Mouse (Mus musculus): ENCODE measurements at regions not wholly inside any gene's neighbourhood (a gene's known extent, or its start where the extent isn't known, plus 50 kb on each side); places are given as distances from the start of the nearest gene placed in this dataset.
A peak's percentile ranks its signal among the peaks of the same experiment; 100 is the strongest.

GRCm38 (mm10) chr8:87209295-87209694, 263.1 kb downstream of the Cbln1 start:
- no peaks in the 10 kb centered on the region for H3K27me3 ChIP-seq (replicated peaks; ENCODE audit: control insufficient read depth, insufficient read depth, low read length)

GRCm38 (mm10) chr8:87208036-87208435, 264.4 kb downstream of the Cbln1 start:
- no peak overlapping the region for H3K4me3 ChIP-seq (ENCODE audit: low read depth, low read length)
- H3K4me2 ChIP-seq (ENCODE audit: low read depth, low read length): no peak overlapping the region
- H3K9ac ChIP-seq (ENCODE audit: low read depth, low read length): no peak overlapping the region
- no peaks in the 10 kb centered on the region for H3K27me3 ChIP-seq (replicated peaks; ENCODE audit: control insufficient read depth, insufficient read depth, low read length)
- H3K9me3 ChIP-seq (ENCODE audit: control insufficient read depth, low read length): no peaks in the 10 kb centered on the region
- H3K4me1 ChIP-seq (ENCODE audit: control insufficient read depth, insufficient read depth, low read length): no peaks in the 10 kb centered on the region; the same call in 1 of the 2 replicates
- DNase-seq (ENCODE audit: low spot score) (no peak), ATAC-seq (ENCODE audit: low read depth) (no peak)
- no peaks in the 10 kb centered on the region for H3K36me3 ChIP-seq (ENCODE audit: control insufficient read depth, insufficient read depth, low read length)
- H3K27ac ChIP-seq (replicated peaks; ENCODE audit: low read depth, low read length): no peak overlapping the region

More at GRCm38 (mm10) chr8:87209295-87209694, 263.1 kb downstream of the Cbln1 start:
- Histone ChIP-seq H3K9me3 (ENCODE audit: control insufficient read depth, low read length) (no peaks in the 10 kb centered on the region), H3K27ac (replicated peaks; ENCODE audit: low read depth, low read length) (no peak overlapping the region), H3K4me1 (ENCODE audit: control insufficient read depth, insufficient read depth, low read length) (no peaks in the 10 kb centered on the region; the same call in 1 of the 2 replicates), H3K9ac (ENCODE audit: low read depth, low read length) (no peak overlapping the region), H3K4me2 (ENCODE audit: low read depth, low read length) (no peak overlapping the region), H3K4me3 (ENCODE audit: low read depth, low read length) (no peak overlapping the region), H3K36me3 (ENCODE audit: control insufficient read depth, insufficient read depth, low read length) (no peaks in the 10 kb centered on the region)
- DNase-seq (ENCODE audit: low spot score) (no peak), ATAC-seq (ENCODE audit: low read depth) (no peak)
- 68% methylated on average over 1 of the region's 1 CpGs for WGBS

- H3K27ac ChIP-seq (replicated peaks; ENCODE audit: low read depth, low read length): no peak overlapping the region
- no peak overlapping the region for H3K9ac ChIP-seq (ENCODE audit: low read depth, low read length)
- no peaks in the 10 kb centered on the region for H3K36me3 ChIP-seq (ENCODE audit: control insufficient read depth, insufficient read depth, low read length)
- WGBS: 80% methylated on average over 7 of the region's 7 CpGs
- H3K4me1 ChIP-seq (ENCODE audit: control insufficient read depth, insufficient read depth, low read length): peaks cover 10% of the 10 kb centered on the region; the same call in 1 of the 2 replicates
- H3K27me3 ChIP-seq (replicated peaks; ENCODE audit: control insufficient read depth, insufficient read depth, low read length): no peaks in the 10 kb centered on the region
- ATAC-seq (ENCODE audit: low read depth) (no peak), DNase-seq (ENCODE audit: low spot score) (no peak)
- no peak overlapping the region for H3K4me3 ChIP-seq (ENCODE audit: low read depth, low read length)
- no peaks in the 10 kb centered on the region for H3K9me3 ChIP-seq (ENCODE audit: control insufficient read depth, low read length)
- H3K4me2 ChIP-seq (ENCODE audit: low read depth, low read length): no peak overlapping the region
Measured at GRCm38 (mm10) chr8:87202639-87203160, 269.7 kb downstream of the Cbln1 start.

GRCm38 (mm10) chr8:87199461-87200131, 272.8 kb downstream of the Cbln1 start:
- peaks cover 20% of the 10 kb centered on the region; the same call in 1 of the 2 replicates for H3K4me1 ChIP-seq (ENCODE audit: control insufficient read depth, insufficient read depth, low read length)
- peak; percentile 71 for DNase-seq (ENCODE audit: low spot score)
- H3K36me3 ChIP-seq (ENCODE audit: control insufficient read depth, insufficient read depth, low read length): no peaks in the 10 kb centered on the region
- no peak overlapping the region for H3K4me3 ChIP-seq (ENCODE audit: low read depth, low read length)
- WGBS: 5% methylated on average over 8 of the region's 8 CpGs
- H3K9me3 ChIP-seq (ENCODE audit: control insufficient read depth, low read length): no peaks in the 10 kb centered on the region
- H3K9ac ChIP-seq (ENCODE audit: low read depth, low read length): no peak overlapping the region
- peak; percentile 84 for ATAC-seq (ENCODE audit: low read depth)
- no peaks in the 10 kb centered on the region for H3K27me3 ChIP-seq (replicated peaks; ENCODE audit: control insufficient read depth, insufficient read depth, low read length)
- H3K4me2 ChIP-seq (ENCODE audit: low read depth, low read length): peak overlapping the region; percentile 25
- H3K27ac ChIP-seq (replicated peaks; ENCODE audit: low read depth, low read length): no peak overlapping the region

GRCm38 (mm10) chr8:87197867-87198536, 274.4 kb downstream of the Cbln1 start:
- no peak overlapping the region for H3K4me2 ChIP-seq (ENCODE audit: low read depth, low read length)
- H3K4me3 ChIP-seq (ENCODE audit: low read depth, low read length): no peak overlapping the region
- H3K27ac ChIP-seq (replicated peaks; ENCODE audit: low read depth, low read length): no peak overlapping the region
- WGBS: 48% methylated on average over 8 of the region's 8 CpGs
- H3K9ac ChIP-seq (ENCODE audit: low read depth, low read length): no peak overlapping the region
- DNase-seq (ENCODE audit: low spot score): no peak
- no peaks in the 10 kb centered on the region for H3K36me3 ChIP-seq (ENCODE audit: control insufficient read depth, insufficient read depth, low read length)
- H3K4me1 ChIP-seq (ENCODE audit: control insufficient read depth, insufficient read depth, low read length): peaks cover 20% of the 10 kb centered on the region; the same call in 1 of the 2 replicates
- ATAC-seq (ENCODE audit: low read depth): no peak
- no peaks in the 10 kb centered on the region for H3K9me3 ChIP-seq (ENCODE audit: control insufficient read depth, low read length)
- no peaks in the 10 kb centered on the region for H3K27me3 ChIP-seq (replicated peaks; ENCODE audit: control insufficient read depth, insufficient read depth, low read length)

GRCm38 (mm10) chr8:87197000-87197399, 275.4 kb downstream of the Cbln1 start:
- Histone ChIP-seq H3K4me1 (ENCODE audit: control insufficient read depth, insufficient read depth, low read length) (peaks cover 20% of the 10 kb centered on the region; the same call in 1 of the 2 replicates), H3K27ac (replicated peaks; ENCODE audit: low read depth, low read length) (no peak overlapping the region), H3K27me3 (replicated peaks; ENCODE audit: control insufficient read depth, insufficient read depth, low read length) (no peaks in the 10 kb centered on the region), H3K9ac (ENCODE audit: low read depth, low read length) (no peak overlapping the region), H3K4me3 (ENCODE audit: low read depth, low read length) (no peak overlapping the region), H3K9me3 (ENCODE audit: control insufficient read depth, low read length) (no peaks in the 10 kb centered on the region), H3K36me3 (ENCODE audit: control insufficient read depth, insufficient read depth, low read length) (no peaks in the 10 kb centered on the region), H3K4me2 (ENCODE audit: low read depth, low read length) (no peak overlapping the region)
- WGBS: 19% methylated on average over 5 of the region's 5 CpGs
- DNase-seq (ENCODE audit: low spot score): peak; percentile 56
- no peak for ATAC-seq (ENCODE audit: low read depth)

- no peaks in the 10 kb centered on the region for H3K36me3 ChIP-seq (ENCODE audit: control insufficient read depth, insufficient read depth, low read length)
- 65% methylated on average over 5 of the region's 5 CpGs for WGBS
- H3K9me3 ChIP-seq (ENCODE audit: control insufficient read depth, low read length): no peaks in the 10 kb centered on the region
- no peaks in the 10 kb centered on the region for H3K27me3 ChIP-seq (replicated peaks; ENCODE audit: control insufficient read depth, insufficient read depth, low read length)
- no peak for ATAC-seq (ENCODE audit: low read depth)
- H3K27ac ChIP-seq (replicated peaks; ENCODE audit: low read depth, low read length): no peak overlapping the region
- H3K4me3 ChIP-seq (ENCODE audit: low read depth, low read length): no peak overlapping the region
- H3K4me2 ChIP-seq (ENCODE audit: low read depth, low read length): no peak overlapping the region
- H3K9ac ChIP-seq (ENCODE audit: low read depth, low read length): no peak overlapping the region
- no peak for DNase-seq (ENCODE audit: low spot score)
- H3K4me1 ChIP-seq (ENCODE audit: control insufficient read depth, insufficient read depth, low read length): peaks cover 20% of the 10 kb centered on the region; the same call in 1 of the 2 replicates
Measured at GRCm38 (mm10) chr8:87196050-87196449, 276.4 kb downstream of the Cbln1 start.

- Histone ChIP-seq H3K9ac (ENCODE audit: low read depth, low read length) (no peak overlapping the region), H3K27me3 (replicated peaks; ENCODE audit: control insufficient read depth, insufficient read depth, low read length) (no peaks in the 10 kb centered on the region), H3K4me3 (ENCODE audit: low read depth, low read length) (no peak overlapping the region), H3K27ac (replicated peaks; ENCODE audit: low read depth, low read length) (no peak overlapping the region), H3K4me2 (ENCODE audit: low read depth, low read length) (no peak overlapping the region), H3K9me3 (ENCODE audit: control insufficient read depth, low read length) (peaks cover 6% of the 10 kb centered on the region; the same call in 1 of the 2 replicates), H3K4me1 (ENCODE audit: control insufficient read depth, insufficient read depth, low read length) (no peaks in the 10 kb centered on the region), H3K36me3 (ENCODE audit: control insufficient read depth, insufficient read depth, low read length) (no peaks in the 10 kb centered on the region)
- WGBS: 42% methylated on average over 13 of the region's 13 CpGs
- DNase-seq (ENCODE audit: low spot score) (peak; percentile 17), ATAC-seq (ENCODE audit: low read depth) (no peak)
Measured at GRCm38 (mm10) chr8:87189791-87190385, 282.5 kb downstream of the Cbln1 start.
